Mouse (Mus musculus) C2C12 (cell line): Measurements from ENCODE around the gene Perp.

Source experiments
- CTCF ChIP-seq: IDR thresholded peaks from one replicate; pipeline ENCODE4 v1.5.1; 2011; ENCODE audit not compliant: control insufficient read depth, insufficient read depth, insufficient read length
- USF1 ChIP-seq: IDR thresholded peaks from one replicate; pipeline ENCODE4 v1.6.1; 2011; ENCODE audit warnings: low read depth, mild to moderate bottlenecking, control low read depth, moderate library complexity

- no peak for TF ChIP-seq CTCF
- TF ChIP-seq USF1, result no peak
Measured at GRCm38 (mm10) chr10:18816560-18816959, 28.3 kb upstream of the Perp start.
